Mouse (Mus musculus): ENCODE results near the gene Eml1. TPM values are rescaled to one million over a fixed set of nuclear protein-coding genes. Genes with fewer than 3 reads are reported as not detected.

Eml1 gene
- polyA plus RNA-seq, 1 experiment from 2014 or later: 65.7 TPM

- Histone ChIP-seq H3K36me3 (no peaks in the 10 kb centered on the region), H3K9me3 (no peaks in the 10 kb centered on the region), H3K27me3 (no peaks in the 10 kb centered on the region), H3K4me2 (replicated peaks) (no peak overlapping the region), H3K4me1 (peaks cover 16% of the 10 kb centered on the region), H3K27ac (replicated peaks) (no peak overlapping the region), H3K4me3 (no peak overlapping the region), H3K9ac (replicated peaks) (no peak overlapping the region)
- no peak for ATAC-seq (replicated peaks)
- 72% methylated on average over 8 of the region's 8 CpGs for WGBS
These were observed 30.2 kb downstream of the Eml1 start for GRCm38 (mm10) chr12:108400951-108401350.

DNA sequence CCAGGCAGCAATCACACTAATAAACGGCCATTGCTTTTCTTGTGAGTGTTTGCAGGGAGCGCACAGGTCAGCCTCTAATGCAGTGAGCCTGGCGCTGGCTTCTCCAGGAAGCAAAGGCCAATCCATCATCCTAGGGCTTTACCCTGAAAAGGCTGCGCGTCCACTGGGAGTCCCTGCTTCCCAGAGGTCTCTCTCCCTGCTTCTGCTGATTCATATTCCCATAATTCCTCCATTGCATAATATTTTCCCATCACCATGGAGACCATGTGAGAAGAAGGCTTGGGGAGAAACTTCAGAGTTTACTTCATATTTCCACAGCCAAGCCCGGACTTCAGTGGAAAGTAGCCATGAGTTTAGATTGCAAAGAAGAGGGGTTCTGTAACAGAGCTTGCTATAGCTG is 33.2 kb downstream of the Eml1 start:
- Histone ChIP-seq H3K36me3 (no peaks in the 10 kb centered on the region), H3K9me3 (no peaks in the 10 kb centered on the region), H3K9ac (replicated peaks) (no peak overlapping the region), H3K4me3 (no peak overlapping the region), H3K27ac (replicated peaks) (no peak overlapping the region), H3K27me3 (no peaks in the 10 kb centered on the region), H3K4me2 (replicated peaks) (no peak overlapping the region), H3K4me1 (no peaks in the 10 kb centered on the region)
- ATAC-seq (replicated peaks): no peak
- 85% methylated on average over 6 of the region's 6 CpGs for WGBS

DNA sequence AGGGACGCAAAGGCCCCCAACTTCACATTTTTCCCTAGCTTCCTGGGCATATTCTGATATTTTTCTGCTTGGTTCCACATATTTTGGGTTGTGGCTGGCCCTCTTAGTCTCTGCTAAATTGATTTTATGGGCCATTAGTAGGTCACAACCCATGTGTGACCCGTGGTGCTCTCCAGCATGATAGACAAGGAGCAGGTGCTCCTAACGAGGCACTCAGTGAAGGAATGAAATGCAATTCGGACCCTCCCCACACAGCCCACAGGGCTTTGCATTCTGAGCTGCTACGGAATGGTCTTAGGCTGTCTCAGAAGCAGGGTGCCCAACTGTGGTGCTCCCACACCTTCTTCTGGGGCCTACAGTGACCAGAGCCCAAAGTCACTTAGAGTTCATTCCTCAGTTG is 38.3 kb downstream of the Eml1 start:
- WGBS: 60% methylated on average over 5 of the region's 5 CpGs
- no peak overlapping the region for H3K9ac ChIP-seq (replicated peaks)
- no peaks in the 10 kb centered on the region; the same call in 1 of the 2 replicates for H3K4me1 ChIP-seq
- no peak overlapping the region for H3K27ac ChIP-seq (replicated peaks)
- H3K9me3 ChIP-seq: no peaks in the 10 kb centered on the region
- no peaks in the 10 kb centered on the region for H3K36me3 ChIP-seq
- no peaks in the 10 kb centered on the region for H3K27me3 ChIP-seq
- no peak overlapping the region for H3K4me2 ChIP-seq (replicated peaks)
- H3K4me3 ChIP-seq: no peak overlapping the region
- ATAC-seq (replicated peaks): no peak

DNA sequence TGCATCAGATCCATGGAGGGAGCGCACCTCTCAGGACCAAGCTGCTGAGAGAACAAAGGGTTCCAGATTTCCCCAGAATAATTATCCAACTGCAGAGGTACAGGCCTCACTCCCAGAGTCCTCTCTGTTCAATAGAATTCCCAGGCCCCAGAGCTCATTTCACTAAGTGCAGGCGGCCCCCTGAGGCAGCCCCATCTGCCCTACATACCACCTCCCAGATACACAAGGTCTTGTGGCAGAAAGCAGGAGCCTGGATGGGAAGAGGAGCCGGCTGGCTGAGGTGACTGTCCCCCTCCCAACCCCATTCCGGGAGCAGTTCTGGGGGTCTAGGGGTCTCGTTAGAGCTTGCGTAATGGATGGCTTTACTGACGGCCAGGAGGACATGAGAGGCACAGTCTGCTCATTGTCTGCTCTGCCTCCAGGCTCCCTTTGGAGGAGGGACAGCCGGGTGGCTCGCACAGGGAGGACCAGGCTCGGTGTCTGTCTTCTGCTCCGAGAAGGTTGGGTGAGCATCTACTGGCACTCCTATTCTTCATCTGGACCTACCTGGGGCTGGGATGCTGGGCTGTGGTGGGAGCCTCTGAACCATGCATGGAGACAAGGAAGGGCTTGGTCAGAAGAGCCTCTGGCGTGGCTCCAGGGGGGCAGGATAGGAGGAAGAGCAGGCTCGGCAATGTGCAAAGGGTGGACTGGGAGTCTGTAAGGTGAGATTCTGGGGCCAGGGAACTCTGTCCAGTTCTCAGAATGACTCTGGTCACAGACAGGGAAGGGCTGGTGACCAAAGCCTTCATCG is 39.9 kb downstream of the Eml1 start:
- WGBS: 56% methylated on average over 14 of the region's 14 CpGs
- H3K27me3 ChIP-seq: no peaks in the 10 kb centered on the region
- no peak overlapping the region for H3K4me2 ChIP-seq (replicated peaks)
- H3K27ac ChIP-seq (replicated peaks): no peak overlapping the region
- no peaks in the 10 kb centered on the region for H3K36me3 ChIP-seq
- no peak overlapping the region for H3K9ac ChIP-seq (replicated peaks)
- H3K9me3 ChIP-seq: no peaks in the 10 kb centered on the region
- H3K4me1 ChIP-seq: no peaks in the 10 kb centered on the region; the same call in 1 of the 2 replicates
- no peak for ATAC-seq (replicated peaks)
- H3K4me3 ChIP-seq: no peak overlapping the region

DNA sequence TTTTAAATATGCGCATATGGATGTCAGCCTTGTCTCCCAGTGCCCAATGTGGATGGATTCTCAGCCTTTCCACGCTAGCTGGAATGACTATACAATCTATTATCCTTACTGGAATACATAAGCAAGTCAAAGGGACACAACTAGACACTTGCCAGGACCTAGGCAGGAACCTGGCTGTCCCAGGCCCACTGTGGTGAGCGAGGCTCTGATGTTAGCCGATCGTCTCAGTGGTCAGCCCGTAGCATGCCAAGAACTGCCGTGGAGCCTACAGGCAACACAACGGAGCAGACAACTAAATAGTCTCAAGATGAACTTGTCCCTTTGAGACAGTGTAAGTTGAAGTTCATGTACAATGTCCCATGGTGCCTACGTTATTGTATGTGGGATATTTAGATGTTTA is 44.2 kb downstream of the Eml1 start:
- H3K27me3 ChIP-seq: no peaks in the 10 kb centered on the region
- no peak overlapping the region for H3K9ac ChIP-seq (replicated peaks)
- H3K4me2 ChIP-seq (replicated peaks): no peak overlapping the region
- H3K4me3 ChIP-seq: no peak overlapping the region
- no peaks in the 10 kb centered on the region for H3K36me3 ChIP-seq
- no peak overlapping the region for H3K27ac ChIP-seq (replicated peaks)
- no peaks in the 10 kb centered on the region for H3K9me3 ChIP-seq
- 89% methylated on average over 9 of the region's 9 CpGs for WGBS
- H3K4me1 ChIP-seq: no peaks in the 10 kb centered on the region; the same call in 1 of the 2 replicates
- no peak for ATAC-seq (replicated peaks)

DNA sequence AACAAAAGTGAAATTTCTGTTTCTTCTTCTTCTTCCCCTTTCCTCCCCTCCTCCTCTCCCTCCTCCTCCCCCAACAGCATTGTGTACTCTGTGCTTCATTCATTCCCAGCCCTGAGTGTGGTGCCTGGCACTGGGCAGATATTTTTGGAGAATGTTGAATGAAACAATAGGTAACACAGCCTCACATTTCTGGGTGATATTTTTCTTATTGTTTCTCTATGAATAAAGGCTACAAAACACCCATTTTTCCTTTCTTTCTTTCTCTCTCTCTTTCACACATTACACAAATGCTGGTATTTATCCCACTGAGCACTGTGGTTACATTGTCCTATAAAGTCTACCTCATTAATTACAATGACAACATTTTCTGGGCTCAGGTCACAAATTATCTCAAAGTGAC is 48.8 kb downstream of the Eml1 start:
- Histone ChIP-seq H3K4me1 (peaks cover 15% of the 10 kb centered on the region), H3K9me3 (no peaks in the 10 kb centered on the region), H3K4me2 (replicated peaks) (no peak overlapping the region), H3K4me3 (no peak overlapping the region), H3K27ac (replicated peaks) (no peak overlapping the region), H3K36me3 (no peaks in the 10 kb centered on the region), H3K27me3 (no peaks in the 10 kb centered on the region), H3K9ac (replicated peaks) (no peak overlapping the region)
- no peak for ATAC-seq (replicated peaks)

DNA sequence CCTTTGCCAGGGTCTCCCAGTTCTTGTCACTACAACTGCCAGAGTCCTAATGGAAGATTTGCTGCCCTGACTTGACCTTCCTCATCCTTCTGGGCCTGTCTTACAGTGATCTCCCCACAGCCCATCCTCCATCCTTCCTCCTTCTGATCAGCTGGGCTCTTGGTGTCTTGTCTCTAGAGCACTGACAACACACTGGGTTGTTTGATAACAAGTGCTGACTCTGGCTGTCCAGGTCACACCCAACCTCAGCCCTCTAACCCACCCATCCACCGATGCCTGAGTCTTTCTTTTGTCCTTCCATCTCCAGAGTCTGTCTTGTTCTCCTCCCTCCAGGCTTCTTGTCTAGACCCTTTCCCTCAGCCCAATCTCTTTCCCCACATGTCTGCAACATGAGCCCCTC is 50.7 kb downstream of the Eml1 start:
- H3K9me3 ChIP-seq: no peaks in the 10 kb centered on the region
- no peak overlapping the region for H3K4me2 ChIP-seq (replicated peaks)
- 100% methylated on average over 1 of the region's 1 CpGs for WGBS
- H3K27ac ChIP-seq (replicated peaks): no peak overlapping the region
- H3K9ac ChIP-seq (replicated peaks): no peak overlapping the region
- H3K27me3 ChIP-seq: no peaks in the 10 kb centered on the region
- no peaks in the 10 kb centered on the region for H3K36me3 ChIP-seq
- no peak overlapping the region for H3K4me3 ChIP-seq
- H3K4me1 ChIP-seq: peaks cover 31% of the 10 kb centered on the region
- ATAC-seq (replicated peaks): no peak

- Histone ChIP-seq H3K4me3 (peak overlapping the region; percentile 63), H3K4me1 (peaks cover 31% of the 10 kb centered on the region), H3K9ac (replicated peaks) (peak overlapping the region; percentile 67), H3K27ac (replicated peaks) (peak overlapping the region; percentile 89), H3K4me2 (replicated peaks) (peak overlapping the region; percentile 68), H3K27me3 (no peaks in the 10 kb centered on the region), H3K9me3 (no peaks in the 10 kb centered on the region), H3K36me3 (no peaks in the 10 kb centered on the region)
- ATAC-seq (replicated peaks): peak; percentile 68
- under 1% methylated on average over 14 of the region's 14 CpGs for WGBS
These were observed 51.7 kb downstream of the Eml1 start for GRCm38 (mm10) chr12:108422495-108422857.

DNA sequence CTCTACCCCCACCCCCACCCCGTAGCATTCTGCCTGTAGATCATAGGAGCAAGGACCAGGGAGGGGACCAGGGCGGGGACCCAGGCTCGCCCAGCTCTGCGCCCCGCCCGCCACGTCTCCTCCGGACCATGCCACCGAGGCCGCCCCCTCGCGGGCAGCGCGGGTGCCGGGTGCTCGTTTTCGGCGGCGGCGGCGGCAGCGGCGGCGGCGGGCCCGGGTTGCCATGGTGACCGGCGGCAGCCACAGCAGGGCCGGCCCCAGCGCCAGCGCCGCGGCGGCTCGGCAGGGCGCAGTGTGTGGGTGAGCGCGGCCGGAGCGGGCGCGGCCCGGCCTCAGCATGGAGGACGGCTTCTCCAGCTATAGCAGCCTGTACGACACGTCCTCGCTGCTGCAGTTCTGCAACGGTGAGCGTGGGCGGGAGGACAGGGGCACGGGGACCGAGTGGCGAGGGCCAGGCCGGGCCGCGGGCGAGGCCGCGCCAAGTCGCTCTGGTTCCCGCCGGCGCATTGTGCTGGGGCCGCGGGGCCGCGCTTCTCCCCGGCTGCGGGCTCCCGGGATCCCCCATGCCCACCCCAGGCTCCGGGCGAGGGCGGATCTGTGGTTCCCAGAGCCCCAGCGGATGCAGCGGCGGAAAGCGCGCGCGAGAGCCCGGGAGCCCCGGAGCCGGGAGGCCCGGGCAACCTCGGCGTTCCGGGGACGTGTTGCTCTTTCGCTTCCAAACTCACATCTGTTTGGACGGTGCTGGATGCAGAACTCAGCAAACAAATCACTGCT is 52.3 kb downstream of the Eml1 start:
- no peaks in the 10 kb centered on the region for H3K27me3 ChIP-seq
- peak overlapping the region; percentile 89 for H3K27ac ChIP-seq (replicated peaks)
- H3K4me3 ChIP-seq: peak overlapping the region; percentile 63
- H3K4me1 ChIP-seq: peaks cover 31% of the 10 kb centered on the region
- H3K9me3 ChIP-seq: no peaks in the 10 kb centered on the region
- H3K4me2 ChIP-seq (replicated peaks): peak overlapping the region; percentile 68
- H3K9ac ChIP-seq (replicated peaks): peak overlapping the region; percentile 67
- WGBS: under 1% methylated on average over 86 of the region's 90 CpGs
- peak; percentile 95 for ATAC-seq (replicated peaks)
- H3K36me3 ChIP-seq: no peaks in the 10 kb centered on the region

DNA sequence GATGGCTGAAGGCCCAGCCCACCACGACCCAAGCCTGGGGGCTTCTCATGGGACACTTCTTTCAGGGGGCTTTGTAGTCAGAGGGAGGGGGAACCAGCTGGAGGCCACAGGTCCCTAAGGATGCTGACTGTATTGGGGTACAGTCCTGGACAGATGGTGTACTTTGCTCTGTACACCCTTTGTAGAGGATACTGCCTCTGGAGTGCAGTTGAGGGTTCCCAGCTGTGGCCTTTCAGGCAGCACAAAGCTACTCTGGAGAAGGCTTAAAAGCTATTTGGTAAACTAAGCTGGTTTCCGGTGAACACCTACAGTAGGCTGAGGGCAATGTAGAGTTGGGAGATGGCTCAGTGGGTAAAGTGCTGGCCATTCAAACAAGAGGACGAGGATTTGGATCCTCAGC is 60.2 kb downstream of the Eml1 start:
- 49% methylated on average over 3 of the region's 3 CpGs for WGBS
- Histone ChIP-seq H3K4me2 (replicated peaks) (no peak overlapping the region), H3K4me1 (peaks cover 41% of the 10 kb centered on the region), H3K9ac (replicated peaks) (no peak overlapping the region), H3K36me3 (no peaks in the 10 kb centered on the region), H3K9me3 (no peaks in the 10 kb centered on the region), H3K27me3 (no peaks in the 10 kb centered on the region), H3K27ac (replicated peaks) (no peak overlapping the region), H3K4me3 (no peak overlapping the region)
- ATAC-seq (replicated peaks): no peak

DNA sequence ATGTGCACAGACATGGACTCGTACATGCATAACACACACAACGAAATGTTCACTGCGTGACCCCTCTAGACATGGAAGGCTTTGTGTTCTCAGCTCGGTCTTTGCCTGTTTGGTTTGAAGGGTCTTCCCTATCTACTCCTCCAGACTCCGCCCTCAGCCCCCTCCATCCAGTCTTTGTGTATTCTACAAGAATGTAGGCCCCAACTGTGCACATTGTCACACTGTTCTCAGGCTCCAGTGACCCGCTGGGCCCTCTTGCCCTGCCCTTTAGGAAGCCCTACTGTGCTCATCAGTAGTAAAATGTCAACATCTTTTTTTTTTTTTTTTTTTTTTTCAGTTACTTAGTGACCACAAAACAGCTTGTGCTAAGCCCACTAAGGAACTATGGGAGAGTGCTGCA is 61.0 kb downstream of the Eml1 start:
- Histone ChIP-seq H3K27me3 (no peaks in the 10 kb centered on the region), H3K4me3 (no peak overlapping the region), H3K36me3 (no peaks in the 10 kb centered on the region), H3K27ac (replicated peaks) (peak overlapping the region; percentile 86; the same call in 1 of the 2 replicates), H3K4me1 (peaks cover 43% of the 10 kb centered on the region), H3K9ac (replicated peaks) (no peak overlapping the region), H3K4me2 (replicated peaks) (no peak overlapping the region), H3K9me3 (no peaks in the 10 kb centered on the region)
- no peak for ATAC-seq (replicated peaks)
- 42% methylated on average over 6 of the region's 6 CpGs for WGBS

- ATAC-seq (replicated peaks): 0 out of 2 replicates have a peak, but pooled peaks have one; percentile 41
- H3K4me2 ChIP-seq (replicated peaks): peak overlapping the region; percentile 37
- no peaks in the 10 kb centered on the region for H3K36me3 ChIP-seq
- 48% methylated on average over 5 of the region's 5 CpGs for WGBS
- H3K4me1 ChIP-seq: peaks cover 43% of the 10 kb centered on the region
- H3K27ac ChIP-seq (replicated peaks): peak overlapping the region; percentile 86
- no peaks in the 10 kb centered on the region for H3K27me3 ChIP-seq
- no peak overlapping the region; the same call in 1 of the 2 replicates for H3K4me3 ChIP-seq
- 0 out of 2 replicates have a peak overlapping the region, but pooled peaks have one; percentile 17 for H3K9ac ChIP-seq (replicated peaks)
- no peaks in the 10 kb centered on the region for H3K9me3 ChIP-seq
These were observed 61.8 kb downstream of the Eml1 start for GRCm38 (mm10) chr12:108432578-108432977.
